Mouse (Mus musculus) G1E (cell line): ENCODE results near the gene Kcnk1. TPM values are rescaled to one million over a fixed set of nuclear protein-coding genes. Genes with fewer than 3 reads are reported as not detected.

ENCODE experiments used
- ATAC-seq: 2 replicates; pipeline ENCODE4 v1.8.0; 2016; ENCODE audit warnings: mild to moderate bottlenecking; ENCODE audit not compliant: insufficient number of reproducible peaks, poor library complexity, low FRiP score, severe bottlenecking; ENCODE audit errors: extremely low read depth
- DNase-seq: peaks from one replicate; pipeline ENCODE4 v3.0.0; 2012; ENCODE audit warnings: low spot score
- H3K27me3 ChIP-seq: 2 replicates; pipeline ENCODE4 v1.6.1; 2012; ENCODE audit warnings: mild to moderate bottlenecking, low read length, inconsistent platforms; ENCODE audit not compliant: insufficient read depth
- H3K36me3 ChIP-seq: replicated peaks from 2 replicates; pipeline ENCODE3; 2012; ENCODE audit warnings: mild to moderate bottlenecking, inconsistent platforms
- H3K4me1 ChIP-seq: 2 replicates; pipeline ENCODE4 v1.6.1; 2012; ENCODE audit warnings: low read depth, low read length, inconsistent platforms, mixed read lengths; ENCODE audit not compliant: insufficient read depth
- H3K4me3 ChIP-seq: 2 replicates; pipeline ENCODE4 v1.5.1; 2012; ENCODE audit warnings: low read depth, mild to moderate bottlenecking, inconsistent platforms, low read length, moderate library complexity, mixed read lengths
- H3K9me3 ChIP-seq: replicated peaks from 2 replicates; pipeline ENCODE4 v1.6.1; 2012; ENCODE audit warnings: inconsistent platforms
- CTCF ChIP-seq: IDR thresholded peaks from 2 replicates; pipeline ENCODE4 v1.5.1; 2012; ENCODE audit warnings: low read depth, low read length, inconsistent platforms, mixed read lengths
- GATA1 ChIP-seq: IDR thresholded peaks from 2 replicates; pipeline ENCODE4 v1.6.1; 2012; ENCODE audit warnings: borderline replicate concordance, low read length, inconsistent platforms, mixed read lengths
- GATA2 ChIP-seq: IDR thresholded peaks from 2 replicates; pipeline ENCODE4 v1.6.1; 2012; ENCODE audit warnings: low read depth, low read length, inconsistent platforms, borderline replicate concordance
- POLR2AphosphoS5 ChIP-seq: IDR thresholded peaks from 2 replicates; pipeline ENCODE4 v1.6.1; 2012; ENCODE audit warnings: low read depth, low read length, inconsistent platforms; ENCODE audit not compliant: insufficient replicate concordance
- TAL1 ChIP-seq: conservative IDR thresholded peaks from 2 replicates; pipeline ENCODE4 v1.6.1; 2012; ENCODE audit warnings: low read depth, low read length, inconsistent platforms, mixed read lengths
- polyA plus RNA-seq: library from polyadenylated mRNA; stranded (reverse); fragments of >175 nt; gene quantifications from 2 replicates; pipeline ENCODE4 v1.2.3, GENCODE M21; 2012
- total RNA-seq, 2 experiments: library from RNA; stranded (forward) in 1 of 2; stranded (reverse) in 1 of 2; fragments of 200-1000 nt in 1 of 2; fragments of >200 nt in 1 of 2; fragmentation: Nextera tagmentation in 1 of 2; gene quantifications; 2 replicates each; pipeline ENCODE4 v1.2.3; 2014 to 2017

The Kcnk1 gene
- total RNA-seq (2014; fragmentation: Nextera tagmentation), result not detected in 2 replicates
- total RNA-seq (2017), result 0.11 TPM in 1 of 2 replicates, not detected in the other
- polyA plus RNA-seq, result not detected in 2 replicates

DNA sequence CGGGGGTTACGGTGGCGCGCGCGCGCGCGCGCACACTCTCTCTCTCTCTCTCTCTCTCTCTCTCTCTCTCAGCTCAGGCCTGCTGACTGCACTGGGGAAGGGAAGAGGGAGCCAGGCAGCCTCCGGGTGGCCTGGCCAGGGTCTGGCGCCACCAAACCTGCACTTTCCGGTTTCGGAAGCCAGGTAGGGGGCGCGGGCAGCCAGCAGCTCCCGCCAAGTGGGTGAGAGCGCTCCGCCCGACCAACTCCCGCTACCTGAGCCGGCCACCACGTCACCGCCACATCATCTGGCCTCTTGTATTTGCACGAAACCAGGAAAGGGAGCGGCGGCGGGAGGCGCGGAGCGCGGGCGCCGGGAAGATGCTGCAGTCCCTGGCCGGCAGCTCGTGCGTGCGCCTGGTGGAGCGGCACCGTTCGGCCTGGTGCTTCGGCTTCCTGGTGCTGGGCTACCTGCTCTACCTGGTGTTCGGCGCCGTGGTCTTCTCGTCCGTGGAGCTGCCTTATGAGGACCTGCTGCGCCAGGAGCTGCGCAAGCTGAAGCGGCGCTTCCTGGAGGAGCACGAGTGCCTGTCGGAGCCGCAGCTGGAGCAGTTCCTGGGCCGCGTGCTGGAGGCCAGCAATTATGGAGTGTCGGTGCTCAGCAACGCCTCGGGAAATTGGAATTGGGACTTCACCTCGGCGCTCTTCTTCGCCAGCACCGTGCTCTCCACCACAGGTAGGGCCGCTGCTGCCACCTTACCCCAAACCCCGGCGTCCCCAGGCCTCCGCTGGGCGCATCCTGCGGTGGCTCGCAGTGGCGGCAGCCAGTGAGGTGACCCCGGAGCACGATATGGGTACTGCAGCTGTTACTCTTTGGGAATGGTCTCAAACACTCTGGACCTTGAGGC lies at the start of gene Kcnk1:
TSS of gene Kcnk1 (plus strand) at position 70 of the 886 bp plus-strand sequence.
- H3K4me1 ChIP-seq, result no peaks in the 10 kb centered on the region; the same call in 1 of the 2 replicates
- H3K36me3 ChIP-seq, result no peaks in the 10 kb centered on the region
- peaks cover 88% of the 10 kb centered on the region for H3K9me3 ChIP-seq
- ATAC-seq (no peak), DNase-seq (no peak)
- H3K4me3 ChIP-seq, result no peak within 1 kb of the TSS; the same call in 1 of the 2 replicates
- TF ChIP-seq GATA2, result no peak
- no peak for TF ChIP-seq GATA1
- TF ChIP-seq TAL1, result no peak
- no peak for TF ChIP-seq CTCF
- no peak for TF ChIP-seq POLR2AphosphoS5
- H3K27me3 ChIP-seq, result no peaks in the 10 kb centered on the region

DNA sequence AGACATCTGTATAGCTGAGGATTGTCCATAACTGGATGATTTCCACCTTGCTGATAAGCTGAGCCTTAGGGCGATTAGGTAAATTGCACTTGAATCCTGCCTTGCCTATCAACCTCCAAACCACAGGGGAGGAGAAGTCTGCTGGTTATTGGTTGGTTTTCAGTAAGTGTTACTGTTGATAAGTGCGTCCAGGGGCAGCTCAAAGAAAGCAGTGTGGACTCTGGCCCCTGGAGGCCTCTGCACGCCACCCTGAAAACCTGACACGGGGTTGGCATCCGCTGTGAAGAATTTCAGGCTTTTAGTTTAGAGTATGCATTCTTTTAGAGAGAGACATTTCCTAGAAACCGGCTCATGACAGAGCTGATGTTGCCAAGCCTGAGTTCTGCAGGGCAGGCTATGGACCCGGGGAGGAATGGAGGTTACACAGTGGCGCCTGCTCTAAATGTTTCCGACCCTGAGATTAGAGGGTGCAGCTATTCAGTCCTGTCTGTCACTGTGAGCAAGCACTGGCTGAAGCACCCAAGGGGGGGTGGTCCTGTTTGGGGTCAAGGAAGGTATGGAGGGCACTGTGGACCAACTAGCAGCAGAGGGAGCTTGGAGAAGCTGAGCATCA lies 46.2 kb upstream of the Kcnk1 start:
- Histone ChIP-seq H3K27me3 (no peaks in the 10 kb centered on the region), H3K4me3 (no peak overlapping the region), H3K36me3 (no peaks in the 10 kb centered on the region), H3K9me3 (peaks cover 88% of the 10 kb centered on the region), H3K4me1 (no peaks in the 10 kb centered on the region)
- no peak for DNase-seq
- TF ChIP-seq CTCF (no peak), TAL1 (no peak), GATA1 (no peak), GATA2 (no peak), POLR2AphosphoS5 (no peak)
- no peak; the same call in 1 of the 2 replicates for ATAC-seq

DNA sequence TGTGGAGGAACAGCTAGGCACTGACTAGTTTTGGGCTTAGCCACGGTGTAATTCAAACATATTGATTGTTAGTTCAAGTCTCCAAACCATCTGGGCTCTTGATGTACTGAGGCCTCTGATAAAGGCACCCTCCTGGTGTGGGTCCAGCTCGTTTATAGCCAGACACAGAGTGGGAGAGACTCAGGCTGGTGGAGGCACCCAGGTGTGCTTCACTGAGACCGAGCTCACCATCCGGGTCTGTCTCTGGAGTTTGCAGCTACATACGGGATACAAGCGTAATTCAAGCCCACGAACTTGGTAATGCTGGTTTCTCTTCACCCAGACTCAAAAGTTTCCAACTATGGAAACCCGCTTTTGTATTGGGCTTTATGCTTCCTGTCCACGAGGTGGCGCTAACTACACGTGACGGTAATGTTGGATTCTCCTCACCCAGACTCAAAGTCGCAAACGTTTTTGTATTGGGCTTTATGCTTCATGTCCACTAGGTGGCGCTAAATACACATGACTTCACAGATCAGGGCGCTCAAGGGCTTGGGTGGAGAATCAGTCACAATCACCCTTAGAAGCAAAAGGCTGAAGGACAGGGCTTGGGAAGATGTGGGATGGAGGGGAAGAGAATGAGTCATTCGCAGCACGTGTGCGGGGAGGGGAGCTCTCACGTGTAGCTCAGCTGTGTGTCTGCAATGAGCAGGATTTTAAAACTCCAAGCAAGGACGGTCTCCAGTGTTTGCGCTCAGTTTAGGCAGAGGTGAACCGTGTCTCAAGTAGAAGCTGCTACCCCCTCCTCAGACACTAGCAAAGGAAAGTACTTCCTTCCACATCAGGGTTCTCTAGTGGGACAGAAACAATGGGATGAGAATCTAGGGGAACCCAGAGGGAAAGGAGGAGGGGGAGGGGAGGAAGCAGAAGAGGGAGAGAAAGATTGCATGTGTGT lies 44.7 kb upstream of the Kcnk1 start:
- TF ChIP-seq GATA2 (no peak), GATA1 (no peak), CTCF (no peak), POLR2AphosphoS5 (no peak), TAL1 (no peak)
- Histone ChIP-seq H3K36me3 (no peaks in the 10 kb centered on the region), H3K9me3 (peaks cover 89% of the 10 kb centered on the region), H3K4me3 (no peak overlapping the region), H3K4me1 (no peaks in the 10 kb centered on the region), H3K27me3 (no peaks in the 10 kb centered on the region)
- ATAC-seq (no peak), DNase-seq (no peak)

DNA sequence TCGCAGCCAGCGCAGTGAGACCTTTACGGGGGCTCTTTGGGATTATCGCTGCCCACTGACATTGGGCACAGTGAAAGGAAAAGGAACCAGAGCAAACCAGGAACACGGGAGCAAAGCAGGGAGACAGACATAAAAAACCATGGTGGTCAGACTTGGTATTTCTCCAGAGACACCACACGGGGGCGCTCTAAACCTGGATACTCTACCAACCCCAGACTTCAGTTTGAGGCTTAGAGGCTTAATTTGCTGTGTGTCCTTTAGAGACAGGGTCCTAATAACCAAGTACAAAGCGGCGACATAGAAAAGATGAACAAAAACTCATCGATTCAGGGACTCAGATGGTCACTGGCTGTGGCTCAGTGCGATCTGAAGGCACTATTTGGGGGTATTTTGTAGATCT lies 39.3 kb upstream of the Kcnk1 start:
- no peaks in the 10 kb centered on the region for H3K36me3 ChIP-seq
- no peaks in the 10 kb centered on the region for H3K4me1 ChIP-seq
- no peaks in the 10 kb centered on the region for H3K27me3 ChIP-seq
- TF ChIP-seq GATA2, result no peak
- no peak for TF ChIP-seq GATA1
- no peak for TF ChIP-seq POLR2AphosphoS5
- no peak for TF ChIP-seq CTCF
- no peak for TF ChIP-seq TAL1
- no peak overlapping the region for H3K4me3 ChIP-seq
- no peak for DNase-seq
- peaks cover 81% of the 10 kb centered on the region for H3K9me3 ChIP-seq
- no peak for ATAC-seq

DNA sequence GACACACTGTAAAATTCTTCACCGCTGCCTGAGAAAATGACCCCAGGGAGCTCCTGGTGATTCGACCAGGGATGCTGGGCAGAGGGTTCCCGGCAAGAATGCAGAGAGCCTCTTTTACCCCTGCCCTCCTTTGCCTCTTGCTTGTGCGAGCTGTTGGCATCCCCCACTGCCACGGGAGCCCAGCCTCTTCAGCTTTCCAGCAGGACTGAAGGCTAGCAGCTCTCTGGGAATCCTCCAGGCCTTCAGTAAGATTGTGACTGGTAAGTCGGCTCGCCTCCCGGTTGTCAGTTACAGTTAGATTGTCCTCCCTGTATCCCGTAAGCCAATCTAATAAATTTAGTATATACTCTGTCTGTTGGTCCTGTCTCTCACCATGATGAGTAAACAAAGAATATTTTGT lies 38.2 kb upstream of the Kcnk1 start:
- no peak for DNase-seq

More for the DNA sequence above, 38.2 kb upstream of the Kcnk1 start:
- TF ChIP-seq POLR2AphosphoS5 (no peak), CTCF (no peak), TAL1 (no peak), GATA2 (no peak), GATA1 (no peak)
- no peak for ATAC-seq
- peaks cover 81% of the 10 kb centered on the region for H3K9me3 ChIP-seq
- H3K27me3 ChIP-seq, result no peaks in the 10 kb centered on the region
- H3K4me1 ChIP-seq, result no peaks in the 10 kb centered on the region
- no peaks in the 10 kb centered on the region for H3K36me3 ChIP-seq
- no peak overlapping the region for H3K4me3 ChIP-seq
